Mouse (Mus musculus) hindbrain, embryonic 16.5 days (tissue): Measurements from ENCODE around the gene Lamc2. TPM values are rescaled to one million over a fixed set of nuclear protein-coding genes. Genes with fewer than 3 reads are reported as not detected.
A peak's percentile ranks its signal among the peaks of the same experiment; 100 is the strongest.

Experiments
- ATAC-seq: fragments of 200-750 bp; cut with Nextera tagmentation; 2 replicates; pipeline ENCODE4 v1.8.0; 2017; ENCODE audit warnings: moderate TSS enrichment, moderate library complexity
- H3K27ac ChIP-seq: fragments of 300-500 bp; sonication (generic); 2 replicates; pipeline ENCODE4 v1.5.1; 2014; ENCODE audit warnings: low read depth, mild to moderate bottlenecking, control low read depth, low read length, moderate library complexity
- H3K27me3 ChIP-seq: fragments of 300-500 bp; sonication (generic); replicated peaks from 2 replicates; pipeline ENCODE4 v1.6.1; 2014; ENCODE audit warnings: low read length; ENCODE audit not compliant: control insufficient read depth, insufficient read depth
- H3K36me3 ChIP-seq: fragments of 300-500 bp; sonication (generic); 2 replicates; pipeline ENCODE4 v1.6.1; 2014; ENCODE audit warnings: mild to moderate bottlenecking, low read length, moderate library complexity, mixed read lengths; ENCODE audit not compliant: control insufficient read depth, insufficient read depth
- H3K4me1 ChIP-seq: fragments of 300-500 bp; sonication (generic); 2 replicates; pipeline ENCODE4 v1.6.1; 2014; ENCODE audit warnings: low read depth, low read length; ENCODE audit not compliant: control insufficient read depth, insufficient read depth
- H3K4me2 ChIP-seq: fragments of 300-500 bp; sonication (generic); 2 replicates; pipeline ENCODE4 v1.6.1; 2014; ENCODE audit warnings: mild to moderate bottlenecking, low read length, control low read depth, moderate library complexity
- H3K4me3 ChIP-seq: fragments of 300-500 bp; sonication (generic); 2 replicates; pipeline ENCODE4 v1.5.1; 2014; ENCODE audit warnings: mild to moderate bottlenecking, low read length, control low read depth, moderate library complexity
- H3K9ac ChIP-seq: fragments of 300-500 bp; sonication (generic); 2 replicates; pipeline ENCODE4 v1.6.1; 2014; ENCODE audit warnings: low read depth, mild to moderate bottlenecking, control low read depth, low read length, moderate library complexity
- H3K9me3 ChIP-seq: fragments of 300-500 bp; sonication (generic); 2 replicates; pipeline ENCODE4 v1.6.1; 2014; ENCODE audit warnings: mild to moderate bottlenecking, low read length, moderate library complexity; ENCODE audit not compliant: control insufficient read depth
- WGBS: fragments of 180-500 bp; shearing (Covaris S2); extraction: QIAGEN DNeasy Blood & Tissue Kit; methylation state at CpG from one replicate; pipeline ENCODE4 v1.1.7; 2014; 5-methylcytosine and 5-hydroxymethylcytosine counted together
- polyA plus RNA-seq: library from polyadenylated mRNA; unstranded; fragments of >200 nt; fragmentation: Nextera tagmentation; extraction: Ambion mirVana; gene quantifications from 2 replicates; pipeline ENCODE4 v1.2.1, GENCODE M21; 2015

Lamc2 gene
- polyA plus RNA-seq, 1 experiment from 2014 or later, result 2.5 TPM

GRCm38 (mm10) chr1:153215676-153216075 lies 29.4 kb upstream of the Lamc2 start:
- no peak for ATAC-seq
- H3K4me3 ChIP-seq, result no peak overlapping the region
- H3K36me3 ChIP-seq, result peaks cover 8% of the 10 kb centered on the region
- WGBS, result 74% methylated on average over 5 of the region's 5 CpGs
- no peak overlapping the region for H3K27ac ChIP-seq
- H3K9me3 ChIP-seq, result no peaks in the 10 kb centered on the region
- no peaks in the 10 kb centered on the region for H3K27me3 ChIP-seq
- H3K9ac ChIP-seq, result no peak overlapping the region
- no peak overlapping the region for H3K4me2 ChIP-seq
- H3K4me1 ChIP-seq, result no peaks in the 10 kb centered on the region

GRCm38 (mm10) chr1:153210992-153211391 lies 24.7 kb upstream of the Lamc2 start:
- H3K27me3 ChIP-seq, result no peaks in the 10 kb centered on the region
- 54% methylated on average over 4 of the region's 4 CpGs for WGBS
- no peak overlapping the region for H3K27ac ChIP-seq
- H3K4me1 ChIP-seq, result no peaks in the 10 kb centered on the region
- H3K9me3 ChIP-seq, result no peaks in the 10 kb centered on the region
- ATAC-seq, result no peak
- no peaks in the 10 kb centered on the region for H3K36me3 ChIP-seq
- no peak overlapping the region for H3K4me2 ChIP-seq
- H3K9ac ChIP-seq, result no peak overlapping the region
- H3K4me3 ChIP-seq, result no peak overlapping the region

GRCm38 (mm10) chr1:153210198-153210597 lies 24.0 kb upstream of the Lamc2 start:
- no peaks in the 10 kb centered on the region for H3K9me3 ChIP-seq
- no peaks in the 10 kb centered on the region for H3K27me3 ChIP-seq
- no peak overlapping the region for H3K4me2 ChIP-seq
- no peaks in the 10 kb centered on the region for H3K4me1 ChIP-seq
- H3K4me3 ChIP-seq, result no peak overlapping the region
- H3K27ac ChIP-seq, result no peak overlapping the region
- H3K36me3 ChIP-seq, result no peaks in the 10 kb centered on the region
- WGBS, result 80% methylated on average over 2 of the region's 2 CpGs
- H3K9ac ChIP-seq, result no peak overlapping the region
- ATAC-seq, result no peak

- WGBS, result 21% methylated on average over 8 of the region's 8 CpGs
Measured at GRCm38 (mm10) chr1:153202195-153202594, 15.9 kb upstream of the Lamc2 start.

GRCm38 (mm10) chr1:153201448-153201847 lies 15.2 kb upstream of the Lamc2 start:
- Histone ChIP-seq H3K27me3 (no peaks in the 10 kb centered on the region), H3K4me3 (no peak overlapping the region), H3K9me3 (no peaks in the 10 kb centered on the region), H3K36me3 (no peaks in the 10 kb centered on the region), H3K9ac (no peak overlapping the region), H3K4me1 (peaks cover 4% of the 10 kb centered on the region; the same call in 1 of the 2 replicates), H3K4me2 (no peak overlapping the region), H3K27ac (no peak overlapping the region)
- ATAC-seq, result no peak
- 35% methylated on average over 14 of the region's 14 CpGs for WGBS

More at GRCm38 (mm10) chr1:153202195-153202594, 15.9 kb upstream of the Lamc2 start:
- H3K9ac ChIP-seq, result no peak overlapping the region
- peak; percentile 67; the same call in 1 of the 2 replicates for ATAC-seq
- no peaks in the 10 kb centered on the region for H3K27me3 ChIP-seq
- no peaks in the 10 kb centered on the region for H3K9me3 ChIP-seq
- no peak overlapping the region for H3K27ac ChIP-seq
- peaks cover 4% of the 10 kb centered on the region; the same call in 1 of the 2 replicates for H3K4me1 ChIP-seq
- no peak overlapping the region for H3K4me2 ChIP-seq
- no peak overlapping the region for H3K4me3 ChIP-seq
- H3K36me3 ChIP-seq, result no peaks in the 10 kb centered on the region

- ATAC-seq, result no peak
- 95% methylated on average over 3 of the region's 3 CpGs for WGBS
- H3K4me1 ChIP-seq, result peaks cover 5% of the 10 kb centered on the region; the same call in 1 of the 2 replicates
- no peaks in the 10 kb centered on the region for H3K9me3 ChIP-seq
- no peak overlapping the region for H3K4me3 ChIP-seq
- no peaks in the 10 kb centered on the region for H3K27me3 ChIP-seq
- H3K27ac ChIP-seq, result no peak overlapping the region
- no peak overlapping the region for H3K4me2 ChIP-seq
- no peak overlapping the region for H3K9ac ChIP-seq
- no peaks in the 10 kb centered on the region for H3K36me3 ChIP-seq
Measured at GRCm38 (mm10) chr1:153197316-153197850, 11.1 kb upstream of the Lamc2 start.

GRCm38 (mm10) chr1:153192945-153193344 lies 6.7 kb upstream of the Lamc2 start:
- H3K4me2 ChIP-seq, result no peak overlapping the region
- 77% methylated on average over 6 of the region's 6 CpGs for WGBS
- no peak overlapping the region for H3K9ac ChIP-seq
- H3K36me3 ChIP-seq, result no peaks in the 10 kb centered on the region
- no peaks in the 10 kb centered on the region for H3K27me3 ChIP-seq
- no peak overlapping the region for H3K4me3 ChIP-seq
- H3K9me3 ChIP-seq, result no peaks in the 10 kb centered on the region
- no peak overlapping the region for H3K27ac ChIP-seq
- no peak for ATAC-seq
- peaks cover 14% of the 10 kb centered on the region for H3K4me1 ChIP-seq

GRCm38 (mm10) chr1:153192379-153192778 lies 6.1 kb upstream of the Lamc2 start:
- Histone ChIP-seq H3K9me3 (no peaks in the 10 kb centered on the region), H3K4me1 (peaks cover 14% of the 10 kb centered on the region), H3K9ac (no peak overlapping the region), H3K27ac (no peak overlapping the region), H3K36me3 (no peaks in the 10 kb centered on the region), H3K27me3 (no peaks in the 10 kb centered on the region), H3K4me3 (no peak overlapping the region), H3K4me2 (no peak overlapping the region)
- ATAC-seq, result no peak
- WGBS, result 76% methylated on average over 4 of the region's 4 CpGs

- no peaks in the 10 kb centered on the region for H3K36me3 ChIP-seq
- 0 out of 2 replicates have a peak overlapping the region, but pooled peaks have one; percentile 7 for H3K4me2 ChIP-seq
- no peak overlapping the region for H3K27ac ChIP-seq
- peaks cover 14% of the 10 kb centered on the region for H3K4me1 ChIP-seq
- no peak overlapping the region for H3K9ac ChIP-seq
- 1% methylated on average over 4 of the region's 5 CpGs for WGBS
- ATAC-seq, result peak; percentile 66
- no peaks in the 10 kb centered on the region for H3K27me3 ChIP-seq
- H3K4me3 ChIP-seq, result no peak overlapping the region
- no peaks in the 10 kb centered on the region for H3K9me3 ChIP-seq
Measured at GRCm38 (mm10) chr1:153191943-153192329, 5.7 kb upstream of the Lamc2 start.
